Mouse (Mus musculus) midbrain, postnatal 0 days (tissue): ENCODE results near the gene Stk17b. TPM values are rescaled to one million over a fixed set of nuclear protein-coding genes. Genes with fewer than 3 reads are reported as not detected.
"Not testable (repeated sequence)": the region's sequence is repeated elsewhere in the genome, so short reads cannot be mapped to it uniquely, and the experiment has no call there.

Experiments
- ATAC-seq: fragments of 200-750 bp; cut with Nextera tagmentation; 2 replicates; pipeline ENCODE4 v1.8.0; 2017; ENCODE audit warnings: moderate number of reproducible peaks, mild to moderate bottlenecking, moderate TSS enrichment, moderate library complexity; ENCODE audit not compliant: low FRiP score
- DNase-seq: peaks from one replicate; pipeline ENCODE4 v3.0.0-alpha.2; 2015; ENCODE audit warnings: low spot score
- H3K27ac ChIP-seq: fragments of 300-500 bp; sonication (generic); 2 replicates; pipeline ENCODE4 v1.5.1; 2014; ENCODE audit warnings: low read depth, mild to moderate bottlenecking, low read length, mixed read lengths
- H3K27me3 ChIP-seq: fragments of 300-500 bp; sonication (generic); 2 replicates; pipeline ENCODE4 v1.6.1; 2014; ENCODE audit warnings: low read length, control low read depth, mixed read lengths; ENCODE audit not compliant: insufficient read depth
- H3K36me3 ChIP-seq: fragments of 300-500 bp; sonication (generic); 2 replicates; pipeline ENCODE4 v1.6.1; 2014; ENCODE audit warnings: low read length, control low read depth, mixed read lengths; ENCODE audit not compliant: insufficient read depth
- H3K4me1 ChIP-seq: fragments of 300-500 bp; sonication (generic); 2 replicates; pipeline ENCODE4 v1.6.1; 2014; ENCODE audit warnings: mild to moderate bottlenecking, control low read depth, antibody characterized with exemption, low read length, mixed read lengths; ENCODE audit not compliant: insufficient read depth
- H3K4me2 ChIP-seq: fragments of 300-500 bp; sonication (generic); 2 replicates; pipeline ENCODE4 v1.6.1; 2014; ENCODE audit warnings: low read depth, mild to moderate bottlenecking, low read length, mixed read lengths; ENCODE audit not compliant: poor library complexity, severe bottlenecking
- H3K4me3 ChIP-seq: fragments of 300-500 bp; sonication (generic); 2 replicates; pipeline ENCODE4 v1.5.1; 2014; ENCODE audit warnings: low read depth, mild to moderate bottlenecking, low read length, moderate library complexity
- H3K9ac ChIP-seq: fragments of 300-500 bp; sonication (generic); replicated peaks from 2 replicates; pipeline ENCODE4 v1.6.1; 2014; ENCODE audit warnings: mild to moderate bottlenecking, low read length, moderate library complexity, mixed read lengths; ENCODE audit not compliant: poor library complexity, severe bottlenecking
- H3K9me3 ChIP-seq: fragments of 300-500 bp; sonication (generic); 2 replicates; pipeline ENCODE4 v1.6.1; 2016; ENCODE audit warnings: low read length, control low read depth
- CTCF ChIP-seq: IDR thresholded peaks from 2 replicates; pipeline ENCODE4 v1.5.1; 2016; ENCODE audit warnings: antibody characterized with exemption, mild to moderate bottlenecking
- WGBS: fragments of 180-500 bp; shearing (Covaris S2); extraction: QIAGEN DNeasy Blood & Tissue Kit; methylation state at CpG from one replicate; pipeline ENCODE4 v1.1.7; 2014; 5-methylcytosine and 5-hydroxymethylcytosine counted together
- polyA plus RNA-seq: library from polyadenylated mRNA; unstranded; fragments of >200 nt; fragmentation: Nextera tagmentation; extraction: Ambion mirVana; gene quantifications from 2 replicates; pipeline ENCODE4 v1.2.1, GENCODE M21; 2015
- total RNA-seq: library from RNA; depleted of rRNA; stranded (reverse); fragments of >200 nt; gene quantifications from 2 replicates; pipeline ENCODE4 v1.2.3, GENCODE M21; 2014

Stk17b gene
- total and polyA plus RNA-seq, 2 experiments from 2014 or later, result 3.2 to 5.3 TPM

GRCm38 (mm10) chr1:53771476-53771875 lies 13.5 kb downstream of the Stk17b start:
- DNase-seq (no peak), ATAC-seq (no peak)
- H3K4me1 ChIP-seq, result no peaks in the 10 kb centered on the region
- no peaks in the 10 kb centered on the region for H3K36me3 ChIP-seq
- WGBS, result 91% methylated on average over 6 of the region's 6 CpGs
- no peak for TF ChIP-seq CTCF
- H3K9me3 ChIP-seq, result no peaks in the 10 kb centered on the region
- no peak overlapping the region for H3K4me3 ChIP-seq
- no peak overlapping the region for H3K9ac ChIP-seq
- no peak overlapping the region for H3K27ac ChIP-seq
- H3K27me3 ChIP-seq, result no peaks in the 10 kb centered on the region
- no peak overlapping the region for H3K4me2 ChIP-seq

DNA sequence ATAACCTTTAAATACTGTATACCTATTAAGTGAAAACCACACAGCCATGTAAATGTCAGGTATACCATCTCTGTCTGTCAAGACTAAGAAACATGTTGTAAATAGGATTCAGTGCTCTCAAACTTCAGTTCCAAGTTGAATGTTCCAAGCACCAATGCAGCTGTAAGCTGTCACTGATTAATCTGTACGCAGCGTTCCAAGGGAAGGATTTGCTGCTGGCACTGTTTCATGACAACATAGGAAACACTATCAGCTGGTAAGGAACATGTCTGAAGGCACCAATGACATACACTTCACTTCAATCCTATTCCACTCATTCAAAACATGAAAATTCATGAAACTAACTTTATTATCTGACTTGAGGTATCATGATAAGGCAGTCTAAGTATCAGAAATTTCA lies 18.9 kb downstream of the Stk17b start:
- no peaks in the 10 kb centered on the region for H3K36me3 ChIP-seq
- no peak overlapping the region for H3K27ac ChIP-seq
- no peaks in the 10 kb centered on the region for H3K9me3 ChIP-seq
- H3K9ac ChIP-seq, result no peak overlapping the region
- no peak for ATAC-seq
- H3K4me2 ChIP-seq, result no peak overlapping the region
- DNase-seq, result no peak
- no peaks in the 10 kb centered on the region for H3K4me1 ChIP-seq
- H3K27me3 ChIP-seq, result no peaks in the 10 kb centered on the region
- TF ChIP-seq CTCF, result no peak
- no peak overlapping the region for H3K4me3 ChIP-seq
- WGBS, result 78% methylated on average over 2 of the region's 2 CpGs

DNA sequence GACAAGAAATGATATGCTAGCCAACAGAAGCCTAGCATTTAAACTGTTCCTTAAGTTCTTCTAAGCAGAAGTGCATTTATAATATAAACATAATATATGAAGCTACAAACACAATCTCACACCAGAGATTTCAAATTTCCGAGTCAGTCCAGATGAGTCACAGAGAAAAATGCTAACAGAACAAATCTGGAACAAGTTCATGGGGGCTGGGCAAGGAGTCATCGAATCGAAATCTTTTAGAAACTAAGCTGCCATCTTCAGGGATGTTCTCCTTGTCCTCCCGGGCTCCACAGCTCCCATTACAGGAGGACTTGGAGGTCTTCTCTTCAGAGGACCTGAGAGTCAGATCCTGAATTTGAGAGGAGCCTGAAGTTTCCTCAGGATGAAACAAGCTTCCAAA lies 27.7 kb downstream of the Stk17b start:
- Histone ChIP-seq H3K9me3 (no peaks in the 10 kb centered on the region), H3K27ac (no peak overlapping the region), H3K36me3 (no peaks in the 10 kb centered on the region), H3K9ac (no peak overlapping the region), H3K4me1 (no peaks in the 10 kb centered on the region), H3K4me3 (no peak overlapping the region), H3K27me3 (no peaks in the 10 kb centered on the region), H3K4me2 (no peak overlapping the region)
- ATAC-seq (no peak), DNase-seq (no peak)
- WGBS, result 96% methylated on average over 4 of the region's 4 CpGs
- no peak for TF ChIP-seq CTCF

DNA sequence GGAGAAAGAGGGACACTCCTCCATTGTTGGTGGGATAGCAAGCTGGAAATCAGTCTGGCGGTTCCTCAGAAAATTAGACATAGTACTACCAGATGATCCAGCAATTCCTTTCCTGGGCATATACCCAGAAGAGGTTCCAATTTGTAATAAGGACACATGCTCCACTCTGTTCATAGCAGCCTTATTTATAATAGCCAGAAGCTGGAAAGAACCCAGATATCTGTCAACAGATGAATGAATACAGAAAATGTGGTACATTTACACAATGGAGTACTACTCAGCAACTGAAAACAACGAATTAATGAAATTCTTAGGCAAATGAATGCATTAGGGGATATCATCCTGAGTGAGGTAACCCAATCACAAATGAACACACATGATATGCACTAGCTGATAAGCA lies 31.5 kb downstream of the Stk17b start:
- not testable (repeated sequence) for H3K4me3 ChIP-seq, H3K27me3 ChIP-seq, ATAC-seq, H3K27ac ChIP-seq, DNase-seq, H3K9ac ChIP-seq, H3K4me2 ChIP-seq, H3K4me1 ChIP-seq, H3K36me3 ChIP-seq, H3K9me3 ChIP-seq
- WGBS, result 83% methylated on average over 2 of the region's 2 CpGs

GRCm38 (mm10) chr1:53751144-53751543 lies 33.9 kb downstream of the Stk17b start:
- ATAC-seq (no peak), DNase-seq (no peak)
- no peak overlapping the region for H3K4me3 ChIP-seq
- H3K9me3 ChIP-seq, result no peaks in the 10 kb centered on the region
- no peak overlapping the region for H3K27ac ChIP-seq
- no peak overlapping the region for H3K9ac ChIP-seq
- no peaks in the 10 kb centered on the region for H3K27me3 ChIP-seq
- no peak for TF ChIP-seq CTCF
- H3K36me3 ChIP-seq, result no peaks in the 10 kb centered on the region
- WGBS, result 63% methylated on average over 1 of the region's 1 CpGs
- no peaks in the 10 kb centered on the region for H3K4me1 ChIP-seq
- H3K4me2 ChIP-seq, result no peak overlapping the region

DNA sequence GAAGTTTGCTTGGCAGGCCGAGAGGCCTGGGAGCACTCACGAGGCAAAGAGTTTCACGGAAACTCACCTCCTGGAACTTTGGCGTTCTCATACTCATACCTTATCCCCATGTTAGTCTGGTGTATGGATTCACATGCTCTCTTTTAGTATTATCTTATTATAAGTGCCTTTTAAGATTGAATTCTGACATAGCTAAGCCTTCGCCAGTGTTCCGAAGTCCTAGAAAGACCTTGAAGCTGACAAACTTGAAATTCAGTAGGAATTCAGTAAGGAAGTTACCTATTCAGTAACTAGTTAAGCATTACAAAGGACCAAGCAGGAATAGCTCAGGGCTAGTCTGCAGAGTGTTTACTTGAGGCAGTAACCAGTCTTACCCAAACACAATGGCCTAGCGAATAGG lies 34.3 kb downstream of the Stk17b start:
- DNase-seq, H3K27me3 ChIP-seq, ATAC-seq, H3K4me1 ChIP-seq, H3K4me2 ChIP-seq, H3K4me3 ChIP-seq, H3K27ac ChIP-seq, H3K36me3 ChIP-seq, H3K9me3 ChIP-seq, H3K9ac ChIP-seq: not testable (repeated sequence)
- 83% methylated on average over 7 of the region's 7 CpGs for WGBS

- not testable (repeated sequence) for H3K9ac ChIP-seq, DNase-seq, H3K36me3 ChIP-seq, H3K4me1 ChIP-seq, H3K27me3 ChIP-seq, H3K27ac ChIP-seq, H3K4me3 ChIP-seq, H3K9me3 ChIP-seq, H3K4me2 ChIP-seq, ATAC-seq
- 66% methylated on average over 1 of the region's 1 CpGs for WGBS
Observed at GRCm38 (mm10) chr1:53749881-53750385, 35.1 kb downstream of the Stk17b start.
